Comparison of ENCODE assay signal across 14 mouse cellular contexts in genomic region chr15:90991843-90992242, GRCm38 (mm10).
"Had no signal": no experiment of that assay in that cellular context is flagged by ENCODE, and none has a peak within 500 bp of the region (broad histone marks: within the 10 kb centered on the region; RNA-seq: fewer than 3 reads in every experiment).

No protein-coding gene starts in this region.

- H3K9me3 ChIP-seq: liver, embryonic 13.5 days; lung, embryonic 15.5 days; midbrain, embryonic 12.5 days; stomach, embryonic 15.5 days had no signal

- DNase-seq: kidney, postnatal 10 days; kidney, postnatal 4 days; left cerebral cortex, postnatal 4 days; liver; liver, embryonic 13.5 days; right cerebral cortex, postnatal 14 days; thymus, adult 2 months; thymus, postnatal 36 days had no signal

- H3K27me3 ChIP-seq: liver, embryonic 13.5 days; lung, embryonic 15.5 days; midbrain, embryonic 12.5 days; stomach, embryonic 15.5 days had no signal

- H3K36me3 ChIP-seq: liver, embryonic 13.5 days; lung, embryonic 15.5 days; stomach, embryonic 15.5 days had no signal

- H3K27ac ChIP-seq: layer of hippocampus, adult 2 months; liver, embryonic 13.5 days; lung, embryonic 15.5 days; midbrain, embryonic 12.5 days; stomach, embryonic 15.5 days had no signal

- H3K4me1 ChIP-seq: liver, embryonic 13.5 days; lung, embryonic 15.5 days; midbrain, embryonic 12.5 days; stomach, embryonic 15.5 days had no signal

- H3K4me2 ChIP-seq: liver, embryonic 13.5 days; lung, embryonic 15.5 days; midbrain, embryonic 12.5 days; stomach, embryonic 15.5 days had no signal

- H3K4me3 ChIP-seq: layer of hippocampus, adult 2 months; liver, embryonic 13.5 days; lung, embryonic 15.5 days; midbrain, embryonic 12.5 days; stomach, embryonic 15.5 days had no signal

- H3K9ac ChIP-seq: liver, embryonic 13.5 days; liver, postnatal 0 days; lung, embryonic 15.5 days; midbrain, embryonic 12.5 days; stomach, embryonic 15.5 days had no signal

- ATAC-seq: midbrain, embryonic 16.5 days had no signal
